Mouse (Mus musculus) heart, embryonic 16.5 days (tissue): ENCODE data around the gene Wdr59. TPM values are rescaled to one million over a fixed set of nuclear protein-coding genes. Genes with fewer than 3 reads are reported as not detected.
A peak's percentile ranks its signal among the peaks of the same experiment; 100 is the strongest.

Experiments used
- ATAC-seq: fragments of 200-750 bp; cut with Nextera tagmentation; replicated peaks from 2 replicates; pipeline ENCODE4 v1.8.0; 2017; ENCODE audit warnings: moderate number of reproducible peaks; ENCODE audit not compliant: insufficient read depth, low FRiP score; ENCODE audit errors: extremely low read depth
- H3K27ac ChIP-seq: fragments of 300-500 bp; sonication (generic); 2 replicates; pipeline ENCODE4 v1.5.1; 2014; ENCODE audit warnings: mild to moderate bottlenecking, low read length, control low read depth, moderate library complexity
- H3K27me3 ChIP-seq: fragments of 300-500 bp; sonication (generic); 2 replicates; pipeline ENCODE4 v1.6.1; 2014; ENCODE audit warnings: low read length, mixed read lengths; ENCODE audit not compliant: control insufficient read depth, insufficient read depth
- H3K36me3 ChIP-seq: fragments of 300-500 bp; sonication (generic); 2 replicates; pipeline ENCODE4 v1.6.1; 2014; ENCODE audit not compliant: control insufficient read depth, insufficient read depth
- H3K4me1 ChIP-seq: fragments of 300-500 bp; sonication (generic); 2 replicates; pipeline ENCODE4 v1.6.1; 2014; ENCODE audit warnings: low read length, mixed read lengths; ENCODE audit not compliant: control insufficient read depth, insufficient read depth
- H3K4me2 ChIP-seq: fragments of 300-500 bp; sonication (generic); 2 replicates; pipeline ENCODE4 v1.6.1; 2014; ENCODE audit warnings: low read depth, mild to moderate bottlenecking, control low read depth, low read length
- H3K4me3 ChIP-seq: fragments of 300-500 bp; sonication (generic); 2 replicates; pipeline ENCODE4 v1.5.1; 2014; ENCODE audit warnings: mild to moderate bottlenecking, control low read depth, low read length
- H3K9ac ChIP-seq: fragments of 300-500 bp; sonication (generic); 2 replicates; pipeline ENCODE4 v1.6.1; 2014; ENCODE audit warnings: low read length, control low read depth
- H3K9me3 ChIP-seq: fragments of 300-500 bp; sonication (generic); replicated peaks from 2 replicates; pipeline ENCODE4 v1.6.1; 2016; ENCODE audit warnings: low read length; ENCODE audit not compliant: control insufficient read depth
- WGBS: fragments of 180-500 bp; shearing (Covaris S2); extraction: QIAGEN DNeasy Blood & Tissue Kit; methylation state at CpG from one replicate; pipeline ENCODE4 v1.1.7; 2014; 5-methylcytosine and 5-hydroxymethylcytosine counted together
- polyA plus RNA-seq: library from polyadenylated mRNA; unstranded; fragments of >200 nt; fragmentation: Nextera tagmentation; extraction: Ambion mirVana; gene quantifications from 2 replicates; pipeline ENCODE4 v1.2.1, GENCODE M21; 2015

Wdr59 gene
- polyA plus RNA-seq, 1 experiment from 2014 or later, result 4.2 TPM

GRCm38 (mm10) chr8:111491191-111491590 lies 30.7 kb downstream of the Wdr59 start:
- no peak for ATAC-seq
- Histone ChIP-seq H3K4me1 (no peaks in the 10 kb centered on the region), H3K9me3 (no peaks in the 10 kb centered on the region), H3K36me3 (peaks cover 8% of the 10 kb centered on the region; the same call in 1 of the 2 replicates), H3K27ac (0 out of 2 replicates have a peak overlapping the region, but pooled peaks have one; percentile 19), H3K27me3 (no peaks in the 10 kb centered on the region), H3K4me2 (no peak overlapping the region), H3K4me3 (no peak overlapping the region), H3K9ac (no peak overlapping the region)
- 53% methylated on average over 7 of the region's 7 CpGs for WGBS

DNA sequence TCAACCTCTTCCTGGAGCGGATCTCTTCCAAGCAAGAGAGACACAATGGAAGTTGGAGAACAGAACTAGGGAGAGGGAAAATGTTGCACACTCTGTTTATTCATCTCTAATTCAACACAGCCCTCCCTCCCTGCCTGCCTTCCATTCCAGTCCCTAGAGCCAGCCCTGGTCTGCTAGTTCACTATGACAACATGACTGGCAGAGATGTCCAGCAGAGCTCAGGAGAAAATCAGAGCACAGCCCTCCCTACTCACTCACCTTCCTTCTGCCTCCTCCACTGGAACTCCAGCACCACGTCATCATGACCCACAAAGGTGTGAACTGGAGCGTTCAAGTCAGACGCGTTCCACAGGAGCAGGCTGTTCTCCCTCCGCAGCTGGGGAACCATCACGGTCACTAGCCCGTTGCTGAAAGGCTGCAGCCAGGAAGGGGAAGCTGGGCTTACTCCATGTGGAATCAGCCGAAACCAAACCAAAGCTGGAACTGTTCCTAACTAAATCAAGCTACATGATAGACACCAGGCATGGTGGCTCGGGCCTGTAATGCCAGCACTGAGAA lies 31.8 kb downstream of the Wdr59 start:
- Histone ChIP-seq H3K9ac (no peak overlapping the region), H3K4me1 (no peaks in the 10 kb centered on the region), H3K9me3 (no peaks in the 10 kb centered on the region), H3K36me3 (peaks cover 8% of the 10 kb centered on the region; the same call in 1 of the 2 replicates), H3K4me3 (no peak overlapping the region), H3K27me3 (no peaks in the 10 kb centered on the region), H3K27ac (no peak overlapping the region), H3K4me2 (no peak overlapping the region)
- 76% methylated on average over 10 of the region's 10 CpGs for WGBS
- no peak for ATAC-seq

GRCm38 (mm10) chr8:111480691-111481090 lies 41.2 kb downstream of the Wdr59 start:
- H3K27me3 ChIP-seq, result no peaks in the 10 kb centered on the region
- no peak for ATAC-seq
- H3K9me3 ChIP-seq, result no peaks in the 10 kb centered on the region
- WGBS, result 90% methylated on average over 8 of the region's 8 CpGs
- no peak overlapping the region for H3K4me3 ChIP-seq
- H3K4me2 ChIP-seq, result no peak overlapping the region
- peaks cover 44% of the 10 kb centered on the region for H3K36me3 ChIP-seq
- H3K27ac ChIP-seq, result no peak overlapping the region
- no peak overlapping the region for H3K9ac ChIP-seq
- H3K4me1 ChIP-seq, result no peaks in the 10 kb centered on the region

- Histone ChIP-seq H3K9ac (no peak overlapping the region), H3K4me2 (no peak overlapping the region), H3K9me3 (no peaks in the 10 kb centered on the region), H3K27ac (no peak overlapping the region), H3K4me1 (no peaks in the 10 kb centered on the region), H3K36me3 (peaks cover 31% of the 10 kb centered on the region), H3K4me3 (no peak overlapping the region), H3K27me3 (no peaks in the 10 kb centered on the region)
- 88% methylated on average over 5 of the region's 5 CpGs for WGBS
- no peak for ATAC-seq
Measured at GRCm38 (mm10) chr8:111477761-111478465, 44.0 kb downstream of the Wdr59 start.

DNA sequence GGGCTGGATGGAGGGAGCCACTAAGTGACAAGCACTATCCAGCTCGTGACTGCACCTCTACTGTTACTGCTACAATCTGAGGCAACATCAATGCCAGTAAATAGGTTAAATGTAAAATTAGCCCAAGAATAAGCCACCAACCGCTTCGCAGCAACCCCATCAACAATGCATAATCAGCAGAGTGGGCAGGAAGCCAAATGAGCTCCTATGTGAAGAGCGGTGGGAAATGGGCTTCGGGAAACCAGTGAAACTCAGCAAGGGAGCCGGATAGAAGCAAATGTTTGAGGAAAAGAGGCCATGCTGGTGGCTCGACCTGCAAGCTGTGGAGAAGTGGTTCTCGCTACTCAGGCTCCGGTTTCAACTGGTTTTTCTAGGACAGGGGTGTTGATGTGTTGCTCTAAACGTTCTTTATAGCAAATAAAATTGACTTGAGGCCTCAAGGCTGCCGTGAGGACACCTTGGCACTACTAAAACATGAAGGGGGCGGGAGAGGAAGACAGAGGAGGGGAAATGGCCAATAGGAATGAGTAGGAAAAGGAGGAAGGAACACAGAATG lies 50.3 kb downstream of the Wdr59 start:
- WGBS, result 70% methylated on average over 12 of the region's 12 CpGs
- Histone ChIP-seq H3K4me3 (no peak overlapping the region), H3K9ac (no peak overlapping the region), H3K4me2 (no peak overlapping the region), H3K27me3 (no peaks in the 10 kb centered on the region), H3K4me1 (peaks cover 15% of the 10 kb centered on the region), H3K9me3 (no peaks in the 10 kb centered on the region), H3K27ac (no peak overlapping the region), H3K36me3 (peaks cover 5% of the 10 kb centered on the region)
- ATAC-seq, result no peak

- no peak for ATAC-seq
- Histone ChIP-seq H3K4me1 (peaks cover 19% of the 10 kb centered on the region), H3K36me3 (no peaks in the 10 kb centered on the region), H3K4me3 (no peak overlapping the region), H3K9ac (no peak overlapping the region), H3K4me2 (no peak overlapping the region), H3K27ac (no peak overlapping the region), H3K27me3 (no peaks in the 10 kb centered on the region), H3K9me3 (no peaks in the 10 kb centered on the region)
- 47% methylated on average over 6 of the region's 6 CpGs for WGBS
Measured at GRCm38 (mm10) chr8:111469013-111469412, 52.9 kb downstream of the Wdr59 start.

DNA sequence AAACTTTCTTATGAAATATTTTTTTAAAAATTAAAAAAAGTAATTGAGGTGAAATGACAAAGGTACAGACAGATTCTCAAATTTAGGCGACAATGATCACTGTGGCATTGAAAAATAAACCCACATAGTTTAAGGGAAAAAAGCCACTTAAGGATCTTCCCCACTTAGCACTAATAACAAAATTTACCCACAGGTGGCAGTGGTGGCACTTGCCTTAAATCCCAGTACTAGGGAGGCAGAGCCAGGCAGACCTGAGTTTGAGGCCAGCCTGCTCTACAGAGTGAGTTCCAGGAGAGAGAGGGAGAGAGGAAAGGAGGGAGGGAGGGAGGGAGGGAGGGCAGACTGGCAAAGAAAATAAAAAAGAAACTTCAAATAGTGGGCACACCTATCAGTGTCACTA lies 56.6 kb downstream of the Wdr59 start:
- WGBS, result 84% methylated on average over 1 of the region's 1 CpGs
- H3K4me2 ChIP-seq, result no peak overlapping the region
- ATAC-seq, result no peak
- no peak overlapping the region for H3K27ac ChIP-seq
- H3K36me3 ChIP-seq, result peaks cover 5% of the 10 kb centered on the region
- H3K9ac ChIP-seq, result no peak overlapping the region
- no peak overlapping the region for H3K4me3 ChIP-seq
- H3K27me3 ChIP-seq, result no peaks in the 10 kb centered on the region
- H3K9me3 ChIP-seq, result no peaks in the 10 kb centered on the region
- H3K4me1 ChIP-seq, result peaks cover 18% of the 10 kb centered on the region

GRCm38 (mm10) chr8:111464526-111464925 lies 57.4 kb downstream of the Wdr59 start:
- H3K9me3 ChIP-seq, result no peaks in the 10 kb centered on the region
- no peaks in the 10 kb centered on the region for H3K27me3 ChIP-seq
- peaks cover 18% of the 10 kb centered on the region for H3K4me1 ChIP-seq
- peak overlapping the region; percentile 31; the same call in 1 of the 2 replicates for H3K27ac ChIP-seq
- no peak overlapping the region for H3K4me3 ChIP-seq
- peaks cover 5% of the 10 kb centered on the region for H3K36me3 ChIP-seq
- WGBS, result 38% methylated on average over 4 of the region's 4 CpGs
- ATAC-seq, result peak; percentile 46; the same call in 1 of the 2 replicates
- no peak overlapping the region for H3K9ac ChIP-seq
- H3K4me2 ChIP-seq, result no peak overlapping the region

DNA sequence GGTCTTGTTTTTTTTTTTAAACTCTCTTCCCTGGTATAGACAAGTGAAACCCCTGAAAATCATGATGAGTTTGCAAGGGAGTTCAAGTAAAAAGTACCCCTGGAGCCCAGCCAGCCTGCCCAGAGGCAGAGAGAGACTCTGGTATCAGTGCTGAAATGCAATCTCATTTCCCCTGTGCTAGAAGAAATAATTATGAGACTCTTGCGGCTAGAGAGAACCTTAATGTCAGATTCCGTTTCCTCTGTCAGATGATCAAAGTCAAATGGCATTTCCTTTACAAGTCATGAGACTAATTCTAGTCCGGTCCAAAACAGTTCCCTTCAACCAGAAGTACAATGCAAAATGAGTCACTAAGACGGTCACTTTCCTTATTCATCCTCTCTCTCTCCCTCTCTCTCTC lies 72.2 kb downstream of the Wdr59 start:
- H3K36me3 ChIP-seq, result peaks cover 6% of the 10 kb centered on the region; the same call in 1 of the 2 replicates
- H3K4me1 ChIP-seq, result peaks cover 18% of the 10 kb centered on the region
- no peak overlapping the region for H3K4me2 ChIP-seq
- WGBS, result 26% methylated on average over 4 of the region's 4 CpGs
- ATAC-seq, result 0 out of 2 replicates have a peak, but pooled peaks have one; percentile 38
- H3K4me3 ChIP-seq, result no peak overlapping the region
- H3K9me3 ChIP-seq, result no peaks in the 10 kb centered on the region
- H3K27ac ChIP-seq, result peak overlapping the region; percentile 50; the same call in 1 of the 2 replicates
- H3K27me3 ChIP-seq, result no peaks in the 10 kb centered on the region
- H3K9ac ChIP-seq, result no peak overlapping the region
